Mouse (Mus musculus) limb, embryonic 13.5 days (tissue): Measurements from ENCODE around the gene Apeh. TPM values are rescaled to one million over a fixed set of nuclear protein-coding genes. Genes with fewer than 3 reads are reported as not detected.

ENCODE experiments used
- ATAC-seq: fragments of 200-750 bp; cut with Nextera tagmentation; 2 replicates; pipeline ENCODE4 v1.8.0; 2017; ENCODE audit warnings: low read depth, moderate number of reproducible peaks, moderate TSS enrichment; ENCODE audit not compliant: low FRiP score
- H3K27ac ChIP-seq: fragments of 300-500 bp; sonication (generic); 2 replicates; pipeline ENCODE4 v1.5.1; 2015; ENCODE audit warnings: inconsistent platforms, mild to moderate bottlenecking, moderate library complexity
- H3K27me3 ChIP-seq: fragments of 300-500 bp; sonication (generic); 2 replicates; pipeline ENCODE4 v1.6.1; 2015; ENCODE audit warnings: mild to moderate bottlenecking, inconsistent platforms
- H3K36me3 ChIP-seq: fragments of 300-500 bp; sonication (generic); 2 replicates; pipeline ENCODE4 v1.6.1; 2015; ENCODE audit warnings: inconsistent platforms, mild to moderate bottlenecking, moderate library complexity
- H3K4me1 ChIP-seq: fragments of 300-500 bp; sonication (generic); 2 replicates; pipeline ENCODE4 v1.6.1; 2015; ENCODE audit warnings: inconsistent platforms
- H3K4me2 ChIP-seq: fragments of 300-500 bp; sonication (generic); replicated peaks from 2 replicates; pipeline ENCODE4 v1.6.1; 2015; ENCODE audit warnings: inconsistent platforms, mild to moderate bottlenecking, moderate library complexity
- H3K4me3 ChIP-seq: fragments of 300-500 bp; sonication (generic); 2 replicates; pipeline ENCODE4 v1.5.1; 2015; ENCODE audit warnings: moderate library complexity, mild to moderate bottlenecking, inconsistent platforms
- H3K9ac ChIP-seq: fragments of 300-500 bp; sonication (generic); 2 replicates; pipeline ENCODE4 v1.6.1; 2015; ENCODE audit warnings: mild to moderate bottlenecking, inconsistent platforms
- H3K9me3 ChIP-seq: fragments of 300-500 bp; sonication (generic); 2 replicates; pipeline ENCODE4 v1.6.1; 2016; ENCODE audit warnings: inconsistent platforms
- WGBS: fragments of 180-500 bp; shearing (Covaris S2); methylation state at CpG from one replicate; pipeline ENCODE4 v1.1.7; 2015; 5-methylcytosine and 5-hydroxymethylcytosine counted together
- microRNA-seq: library from miRNA; unstranded; fragments of <30 nt; microRNA quantifications from one replicate; pipeline ENCODE4, GENCODE M21; 2016
- polyA plus RNA-seq: library from polyadenylated mRNA; unstranded; fragments of >200 nt; fragmentation: Nextera tagmentation; extraction: Ambion mirVana; gene quantifications from 2 replicates; pipeline ENCODE4 v1.2.1, GENCODE M21; 2015

The Apeh gene
- polyA plus RNA-seq, 1 experiment from 2014 or later, result 42.5 TPM

GRCm38 (mm10) chr9:108046582-108046981 is 47.8 kb downstream of the Apeh start:
- Histone ChIP-seq H3K4me1 (peaks cover 23% of the 10 kb centered on the region), H3K4me2 (no peak overlapping the region), H3K27ac (no peak overlapping the region), H3K27me3 (no peaks in the 10 kb centered on the region), H3K4me3 (no peak overlapping the region), H3K9me3 (no peaks in the 10 kb centered on the region), H3K9ac (0 out of 2 replicates have a peak overlapping the region, but pooled peaks have one; percentile 26), H3K36me3 (peaks cover 69% of the 10 kb centered on the region)
- 90% methylated on average over 4 of the region's 4 CpGs for WGBS
- no peak for ATAC-seq

- no peak for ATAC-seq
- Histone ChIP-seq H3K9me3 (no peaks in the 10 kb centered on the region), H3K27me3 (no peaks in the 10 kb centered on the region), H3K4me3 (no peak overlapping the region), H3K4me2 (no peak overlapping the region), H3K36me3 (peaks cover 67% of the 10 kb centered on the region), H3K27ac (no peak overlapping the region), H3K9ac (no peak overlapping the region), H3K4me1 (peaks cover 19% of the 10 kb centered on the region)
- 93% methylated on average over 8 of the region's 8 CpGs for WGBS
These were observed 49.5 kb downstream of the Apeh start for GRCm38 (mm10) chr9:108044751-108045492.

Small RNA genes lying within 50 kb of the gene (microRNA-seq; reads per million reads assigned to microRNA genes)
- gene Gm47303 (not detected), gene Mir7088 (not detected)

Other genes with a start within 250 kb of the Apeh start
- gene Rbm6, start 221.4 kb downstream of the Apeh start, polyA plus RNA-seq, result 94.7 and 97.7 TPM in 2 replicates
- 11.0 and 13.4 TPM in 2 replicates for gene Mon1a, start 206.5 kb downstream of the Apeh start, polyA plus RNA-seq
- gene Mst1r, start 187.7 kb downstream of the Apeh start, polyA plus RNA-seq, result 3.2 and 3.3 TPM in 2 replicates
- not detected in 2 replicates for gene Actl11, start 166.1 kb downstream of the Apeh start, polyA plus RNA-seq
- gene Camkv, start 158.9 kb downstream of the Apeh start, polyA plus RNA-seq, result 9.8 and 10.0 TPM in 2 replicates
- gene Traip, start 144.5 kb downstream of the Apeh start, polyA plus RNA-seq, result 26.1 TPM in 2 replicates
- 34.6 and 35.4 TPM in 2 replicates for gene Uba7, start 119.1 kb downstream of the Apeh start, polyA plus RNA-seq
- 11.3 and 13.2 TPM in 2 replicates for gene Gm20661, start 111.5 kb downstream of the Apeh start, polyA plus RNA-seq
- gene Inka1, start 108.7 kb downstream of the Apeh start, polyA plus RNA-seq, result 121 and 131 TPM in 2 replicates
- gene Cdhr4, start 102.1 kb downstream of the Apeh start, polyA plus RNA-seq, result 18.2 and 18.6 TPM in 2 replicates
- gene Gm20662, start 98.3 kb downstream of the Apeh start, polyA plus RNA-seq, result 0.68 and 1.2 TPM in 2 replicates
- 70.1 and 72.8 TPM in 2 replicates for gene Ip6k1, start 92.1 kb downstream of the Apeh start, polyA plus RNA-seq
- 34.1 and 36.2 TPM in 2 replicates for gene Gmppb, start 45.4 kb downstream of the Apeh start, polyA plus RNA-seq
- gene Amigo3, start 41.4 kb downstream of the Apeh start, polyA plus RNA-seq, result 3.1 and 4.4 TPM in 2 replicates
- 0.20 and 0.51 TPM in 2 replicates for gene Mst1, start 14.2 kb downstream of the Apeh start, polyA plus RNA-seq
- 31.2 and 35.2 TPM in 2 replicates for gene Rnf123, start 11.3 kb downstream of the Apeh start, polyA plus RNA-seq
- 0.88 and 0.89 TPM in 2 replicates for gene Bsn, start 95.8 kb upstream of the Apeh start, polyA plus RNA-seq
- 56.9 and 63.3 TPM in 2 replicates for gene Dag1, start 169.4 kb upstream of the Apeh start, polyA plus RNA-seq
- 53.0 and 54.0 TPM in 2 replicates for gene Nicn1, start 195.8 kb upstream of the Apeh start, polyA plus RNA-seq
- 13.5 and 13.7 TPM in 2 replicates for gene Amt, start 202.2 kb upstream of the Apeh start, polyA plus RNA-seq
- 426 and 428 TPM in 2 replicates for gene Rhoa, start 211.5 kb upstream of the Apeh start, polyA plus RNA-seq
- 30.3 and 35.8 TPM in 2 replicates for gene Tcta, start 211.6 kb upstream of the Apeh start, polyA plus RNA-seq
- gene Gpx1, start 244.3 kb upstream of the Apeh start, polyA plus RNA-seq, result 633 and 719 TPM in 2 replicates